Mouse (Mus musculus): ENCODE data around the gene Pten. TPM values are rescaled to one million over a fixed set of nuclear protein-coding genes. Genes with fewer than 3 reads are reported as not detected.
A peak's percentile ranks its signal among the peaks of the same experiment; 100 is the strongest.

The Pten gene
- 10 to 100 TPM; 35.2 to 36.9 TPM for total RNA-seq (2021)
- long read RNA-seq, experiment 1, full-length matches to known transcripts, result 18 of 23 reads
- long read RNA-seq, experiment 1, partial matches to known transcripts, result 0 of 23 reads
- long read RNA-seq, experiment 1, other reads (novel, unspliced or antisense), result 5 of 23 reads
- long read RNA-seq, experiment 2, full-length matches to known transcripts, result 25 of 29 reads
- long read RNA-seq, experiment 2, partial matches to known transcripts, result 0 of 29 reads
- long read RNA-seq, experiment 2, other reads (novel, unspliced or antisense), result 4 of 29 reads

DNA sequence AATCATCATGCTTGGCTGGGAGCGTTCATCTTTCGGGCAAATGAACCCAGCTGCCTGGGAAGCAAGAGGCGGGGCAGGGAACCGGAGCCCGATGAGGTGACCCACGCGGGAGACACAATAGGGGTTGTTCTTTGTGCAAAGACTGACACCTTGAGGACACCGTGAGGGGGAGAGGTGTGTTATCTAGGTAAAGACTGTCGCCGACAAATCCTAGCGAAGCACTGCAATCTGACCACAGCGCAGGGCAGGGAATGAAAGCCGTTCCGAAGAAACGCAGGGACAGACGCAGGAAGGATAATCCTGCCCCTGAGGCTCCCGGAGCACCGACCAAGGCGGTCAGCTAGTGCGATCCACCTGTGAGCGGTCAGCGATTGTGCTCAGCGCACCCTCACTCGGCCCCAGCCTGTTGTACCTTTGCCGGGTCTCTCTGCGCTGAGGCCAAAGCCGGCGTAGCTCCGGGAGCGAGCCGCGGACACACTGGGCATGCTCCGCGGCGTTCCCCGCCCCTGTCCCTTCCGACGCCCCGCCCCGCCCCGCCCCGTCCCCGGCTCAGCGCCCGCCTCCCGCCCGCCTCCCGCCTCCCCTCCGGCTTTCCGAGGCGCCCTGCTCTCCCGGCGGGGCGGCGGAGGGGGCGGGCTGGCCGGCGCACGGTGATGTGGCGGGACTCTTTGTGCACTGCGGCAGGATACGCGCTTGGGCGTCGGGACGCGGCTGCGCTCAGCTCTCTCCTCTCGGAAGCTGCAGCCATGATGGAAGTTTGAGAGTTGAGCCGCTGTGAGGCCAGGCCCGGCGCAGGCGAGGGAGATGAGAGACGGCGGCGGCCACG is at the start of gene Pten:
Gene Pten, plus strand, starts transcription at position 598 of the 826 bp plus-strand sequence.
- H3K4me3 ChIP-seq, result peak within 1 kb of the TSS; percentile 80
- peak; percentile 99 for DNase-seq
- peak within 1 kb of the TSS; percentile 98 for H3K27ac ChIP-seq
- no peak; the same call in 1 of the 2 replicates for TF ChIP-seq CTCF (IDR thresholded peaks at IDR 0.05)
- intact Hi-C loops (cut with DNase I), result loop anchor here (2.0 to 10.0 kb wide), 4 partner anchors 44 to 468 kb away; no protein-coding TSS in a partner anchor

GRCm38 (mm10) chr19:32708996-32709395 is 48.3 kb upstream of the Pten start:
- intact Hi-C loops (cut with DNase I), result no loop called here
- TF ChIP-seq CTCF (IDR thresholded peaks at IDR 0.05), result no peak

GRCm38 (mm10) chr19:32710288-32710687 is 47.0 kb upstream of the Pten start:
- no peak for DNase-seq
- peak; percentile 47 for TF ChIP-seq CTCF (IDR thresholded peaks at IDR 0.05)
- intact Hi-C loops (cut with DNase I), result loop anchor here (5.0 kb wide), 1 partner anchor 247 kb away; no protein-coding TSS in a partner anchor
- H3K27ac ChIP-seq, result no peak overlapping the region
- H3K4me3 ChIP-seq, result no peak overlapping the region

More at GRCm38 (mm10) chr19:32708996-32709395, 48.3 kb upstream of the Pten start:
- H3K4me3 ChIP-seq, result no peak overlapping the region
- H3K27ac ChIP-seq, result no peak overlapping the region
- DNase-seq, result no peak

DNA sequence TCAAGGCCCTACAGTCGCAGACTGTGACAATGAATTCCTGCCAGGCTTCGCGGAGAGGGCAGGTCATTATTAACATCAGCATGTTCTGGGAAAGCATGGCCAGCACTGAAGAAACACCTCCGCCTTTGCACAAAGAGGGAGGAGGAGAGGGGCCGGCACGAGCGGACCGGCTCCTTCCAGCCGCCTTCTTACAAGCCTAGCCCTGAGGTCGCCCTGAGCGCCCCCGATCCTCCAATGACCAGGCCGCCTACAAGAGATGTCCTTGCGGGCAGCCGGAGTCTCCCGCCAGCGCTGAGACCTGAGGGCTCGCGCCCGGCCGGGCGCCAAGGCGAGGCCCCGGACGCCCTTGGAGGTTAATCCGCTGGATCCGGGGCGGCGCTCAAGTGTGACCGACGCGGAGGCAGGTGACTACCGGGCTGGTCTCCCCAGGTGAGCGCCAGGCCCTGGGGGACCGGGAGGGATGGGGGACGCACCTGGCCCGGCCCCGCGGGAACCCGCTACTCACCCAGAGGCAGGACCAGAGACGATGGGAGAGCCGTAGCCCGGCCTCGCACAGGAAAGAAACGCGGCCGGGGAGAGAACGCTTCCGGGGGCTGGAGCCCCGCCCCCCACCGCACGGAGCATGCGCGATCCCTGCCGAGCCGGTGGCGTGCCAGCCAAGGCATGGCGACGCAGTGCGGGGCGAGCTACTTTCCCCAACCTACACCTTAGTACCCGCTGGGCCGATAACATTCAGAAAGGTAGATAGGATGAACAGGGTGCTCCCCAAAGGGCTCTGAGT is 45.3 kb upstream of the Pten start:
- peak overlapping the region; percentile 95 for H3K27ac ChIP-seq
- intact Hi-C loops (cut with DNase I), result loop anchor here (2.0 to 5.0 kb wide), 2 partner anchors 45 to 245 kb away; partner anchors contain the start of gene Pten
- TF ChIP-seq CTCF (IDR thresholded peaks at IDR 0.05), result no peak
- peak overlapping the region; percentile 89 for H3K4me3 ChIP-seq
- DNase-seq, result peak; percentile 95

- intact Hi-C loops (cut with DNase I), result loop anchor here (2.0 to 5.0 kb wide), 2 partner anchors 44 to 245 kb away; partner anchors contain the start of gene Pten
- peak overlapping the region; percentile 95 for H3K27ac ChIP-seq
- TF ChIP-seq CTCF (IDR thresholded peaks at IDR 0.05), result peak; percentile 41
- DNase-seq, result peak; percentile 78
- peak overlapping the region; percentile 89 for H3K4me3 ChIP-seq
Measured at GRCm38 (mm10) chr19:32712588-32713042, 44.7 kb upstream of the Pten start.

DNA sequence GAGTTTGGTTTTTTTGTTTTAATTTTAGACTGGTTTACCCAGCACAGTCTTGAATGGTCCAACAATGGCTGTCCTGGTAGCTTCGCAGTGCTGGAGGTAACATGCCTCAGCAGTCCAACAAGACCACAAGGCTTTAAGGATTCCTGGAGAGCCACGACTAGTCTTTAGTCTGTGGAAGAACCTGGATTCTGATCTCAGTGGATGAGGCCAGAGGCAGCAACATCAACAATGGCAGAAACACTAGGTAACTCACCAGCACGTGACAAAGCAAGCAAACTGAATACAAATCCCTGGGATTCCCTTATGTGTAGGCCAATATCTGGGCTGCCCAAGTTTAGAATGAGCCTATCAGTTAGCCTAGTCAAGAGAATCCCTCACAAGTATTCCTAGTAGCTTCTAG is 43.8 kb upstream of the Pten start:
- Histone ChIP-seq H3K4me3 (no peak overlapping the region), H3K27ac (no peak overlapping the region)
- intact Hi-C loops (cut with DNase I), result loop anchor here (2.0 to 5.0 kb wide), 2 partner anchors 43 to 244 kb away; partner anchors contain the start of gene Pten
- no peak for TF ChIP-seq CTCF (IDR thresholded peaks at IDR 0.05)
- no peak for DNase-seq

GRCm38 (mm10) chr19:32715201-32715600 is 42.1 kb upstream of the Pten start:
- intact Hi-C loops (cut with DNase I), result loop anchor here (1.0 kb wide), 2 partner anchors 512 to 651 kb away; no protein-coding TSS in a partner anchor
- Histone ChIP-seq H3K27ac (no peak overlapping the region), H3K4me3 (no peak overlapping the region)
- peak; percentile 96 for TF ChIP-seq CTCF (IDR thresholded peaks at IDR 0.05)
- DNase-seq, result peak; percentile 83

DNA sequence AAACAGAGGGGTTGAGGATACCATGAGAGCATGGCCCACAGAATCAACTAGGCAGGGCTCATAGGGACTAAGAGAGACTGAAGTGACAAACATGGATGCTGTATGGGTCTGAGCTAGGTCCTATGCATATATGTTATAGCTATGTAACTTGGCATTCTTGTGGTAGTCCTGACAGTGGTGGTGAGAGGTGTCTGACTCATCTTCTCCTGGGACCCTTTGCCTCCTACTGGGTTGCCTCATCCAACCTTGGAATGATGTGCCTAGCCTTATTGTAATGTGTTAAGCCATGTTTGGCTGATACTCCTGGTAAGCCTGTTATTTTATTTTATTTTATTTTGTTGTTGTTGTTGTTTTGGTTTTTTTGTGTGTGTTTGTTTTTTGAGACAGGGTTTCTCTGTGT is 41.6 kb upstream of the Pten start:
- intact Hi-C loops (cut with DNase I), result loop anchor here (1.0 kb wide), 2 partner anchors 512 to 651 kb away; no protein-coding TSS in a partner anchor
- Histone ChIP-seq H3K4me3 (no peak overlapping the region), H3K27ac (no peak overlapping the region)
- TF ChIP-seq CTCF (IDR thresholded peaks at IDR 0.05), result no peak
- no peak for DNase-seq

- DNase-seq, result no peak
- Histone ChIP-seq H3K4me3 (no peak overlapping the region), H3K27ac (no peak overlapping the region)
- peak; percentile 26; the same call in 1 of the 2 replicates for TF ChIP-seq CTCF (IDR thresholded peaks at IDR 0.05)
- intact Hi-C loops (cut with DNase I), result no loop called here
Measured at GRCm38 (mm10) chr19:32717590-32717989, 39.7 kb upstream of the Pten start.

GRCm38 (mm10) chr19:32720319-32720718 is 37.0 kb upstream of the Pten start:
- no peak overlapping the region for H3K4me3 ChIP-seq
- intact Hi-C loops (cut with DNase I), result no loop called here
- no peak for DNase-seq
- TF ChIP-seq CTCF (IDR thresholded peaks at IDR 0.05), result peak; percentile 45
- no peak overlapping the region for H3K27ac ChIP-seq

DNA sequence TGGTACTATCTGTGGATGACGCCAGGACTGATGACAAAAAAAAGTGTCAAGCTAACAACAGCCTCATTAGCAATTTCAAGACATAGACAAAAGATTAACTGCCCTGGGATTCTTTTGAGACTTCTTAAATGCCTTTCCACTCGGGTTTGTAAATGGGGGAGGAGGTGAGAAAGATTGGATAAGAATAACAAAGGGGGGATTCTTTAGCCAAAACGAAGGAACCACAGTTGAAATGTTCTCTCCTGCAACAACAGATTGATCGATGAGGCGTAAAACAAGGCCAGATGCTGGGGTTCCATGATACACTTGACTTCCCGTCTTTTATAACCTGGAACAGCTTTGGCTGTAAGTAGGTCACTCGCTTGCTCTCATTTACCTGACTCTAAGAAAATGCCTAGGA is 33.5 kb upstream of the Pten start:
- H3K4me3 ChIP-seq, result no peak overlapping the region
- TF ChIP-seq CTCF (IDR thresholded peaks at IDR 0.05), result no peak
- DNase-seq, result no peak
- H3K27ac ChIP-seq, result no peak overlapping the region
- intact Hi-C loops (cut with DNase I), result no loop called here

All from gastrocnemius, adult 2 months (tissue).